Mouse (Mus musculus): Measurements from ENCODE around the gene Gm6164. TPM values are rescaled to one million over a fixed set of nuclear protein-coding genes. Genes with fewer than 3 reads are reported as not detected.
"Not testable (repeated sequence)": the region's sequence is repeated elsewhere in the genome, so short reads cannot be mapped to it uniquely, and the experiment has no call there.

The Gm6164 gene
- polyA plus RNA-seq (2016; fragmentation: Nextera tagmentation; extraction: Ambion mirVana) = not detected in 2 replicates

- no CpG with 5 or more reads among the region's 2 CpGs for WGBS
- DNase-seq (ENCODE audit: low spot score); H3K27ac ChIP-seq (replicated peaks); H3K9me3 ChIP-seq (replicated peaks); H3K4me1 ChIP-seq; H3K36me3 ChIP-seq; H3K4me3 ChIP-seq; H3K27me3 ChIP-seq (ENCODE audit: low read depth, poor library complexity, severe bottlenecking): not testable (repeated sequence)
Measured at GRCm38 (mm10) chr7:20205507-20205906, at the start of gene Gm6164. Gm6164 (minus strand) TSS chr7:20205607.

GRCm38 (mm10) chr7:20233728-20234127 is 28.3 kb upstream of the Gm6164 start, which contains the start of gene Gm4498:
Gm4498 (minus strand) TSS chr7:20233828.
- not testable (repeated sequence) for H3K9me3 ChIP-seq (replicated peaks); H3K27me3 ChIP-seq (ENCODE audit: low read depth, poor library complexity, severe bottlenecking); H3K4me1 ChIP-seq; H3K27ac ChIP-seq (replicated peaks); DNase-seq (ENCODE audit: low spot score); H3K4me3 ChIP-seq; H3K36me3 ChIP-seq
- WGBS = no CpG with 5 or more reads among the region's 2 CpGs

- H3K9me3 ChIP-seq (replicated peaks); H3K4me3 ChIP-seq; H3K27ac ChIP-seq (replicated peaks); DNase-seq (ENCODE audit: low spot score); H3K4me1 ChIP-seq; H3K36me3 ChIP-seq; H3K27me3 ChIP-seq (ENCODE audit: low read depth, poor library complexity, severe bottlenecking): not testable (repeated sequence)
- no CpG with 5 or more reads among the region's 3 CpGs for WGBS
Measured at GRCm38 (mm10) chr7:20193410-20193809, 12.0 kb downstream of the Gm6164 start, which contains the start of gene Vmn1r95. Vmn1r95 (plus strand) TSS chr7:20193710.

DNA sequence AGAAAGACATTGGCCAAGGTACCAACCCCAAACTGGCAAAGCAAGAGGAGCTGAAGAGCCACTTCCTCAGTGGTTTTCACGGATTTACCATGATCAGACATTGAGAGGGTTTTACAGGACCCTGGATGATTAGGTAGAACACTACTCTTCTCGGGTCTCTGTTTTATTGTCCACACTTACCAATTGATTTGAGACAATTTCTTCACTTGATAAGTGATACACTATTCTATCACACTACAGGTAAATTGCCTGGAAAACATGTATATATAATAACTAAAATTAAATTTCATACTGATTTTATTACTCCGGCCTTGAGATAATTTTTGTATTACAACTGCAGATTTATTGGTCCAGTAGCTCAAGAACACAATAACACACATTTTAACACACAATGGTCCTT is 37.1 kb downstream of the Gm6164 start, which contains the start of gene Vmn1r94:
Vmn1r94 (minus strand) TSS at position 101 of the 400 bp plus-strand sequence.
- not testable (repeated sequence) for H3K4me3 ChIP-seq; H3K27me3 ChIP-seq (ENCODE audit: low read depth, poor library complexity, severe bottlenecking); DNase-seq (ENCODE audit: low spot score); H3K4me1 ChIP-seq; H3K9me3 ChIP-seq (replicated peaks); H3K27ac ChIP-seq (replicated peaks); H3K36me3 ChIP-seq
- WGBS = no CpG with 5 or more reads among the region's 3 CpGs

Other genes starting within 250 kb of the Gm6164 start
- gene Ceacam20, start 240.2 kb downstream of the Gm6164 start, polyA plus RNA-seq (2016; fragmentation: Nextera tagmentation; extraction: Ambion mirVana) = not detected in 2 replicates
- gene Nlrp9b, start 214.1 kb downstream of the Gm6164 start, polyA plus RNA-seq (2016; fragmentation: Nextera tagmentation; extraction: Ambion mirVana) = not detected in 2 replicates
- not detected in 2 replicates for gene Vmn1r91, start 105.9 kb downstream of the Gm6164 start, polyA plus RNA-seq (2016; fragmentation: Nextera tagmentation; extraction: Ambion mirVana)
- gene Gm16442, start 83.0 kb downstream of the Gm6164 start, polyA plus RNA-seq (2016; fragmentation: Nextera tagmentation; extraction: Ambion mirVana) = not detected in 2 replicates
- not detected in 2 replicates for gene Vmn1r93, start 66.5 kb downstream of the Gm6164 start, polyA plus RNA-seq (2016; fragmentation: Nextera tagmentation; extraction: Ambion mirVana)
- gene Vmn1r94, start 37.2 kb downstream of the Gm6164 start, polyA plus RNA-seq (2016; fragmentation: Nextera tagmentation; extraction: Ambion mirVana) = not detected in 2 replicates
- not detected in 2 replicates for gene Vmn1r95, start 11.9 kb downstream of the Gm6164 start, polyA plus RNA-seq (2016; fragmentation: Nextera tagmentation; extraction: Ambion mirVana)
- not detected in 2 replicates for gene Gm4498, start 28.2 kb upstream of the Gm6164 start, polyA plus RNA-seq (2016; fragmentation: Nextera tagmentation; extraction: Ambion mirVana)
- not detected in 2 replicates for gene Gm5890, start 57.2 kb upstream of the Gm6164 start, polyA plus RNA-seq (2016; fragmentation: Nextera tagmentation; extraction: Ambion mirVana)
- not detected in 2 replicates for gene Gm4133, start 128.5 kb upstream of the Gm6164 start, polyA plus RNA-seq (2016; fragmentation: Nextera tagmentation; extraction: Ambion mirVana)
- not detected in 2 replicates for gene Gm5728, start 169.8 kb upstream of the Gm6164 start, polyA plus RNA-seq (2016; fragmentation: Nextera tagmentation; extraction: Ambion mirVana)
- not detected in 2 replicates for gene Vmn1r100, start 212.3 kb upstream of the Gm6164 start, polyA plus RNA-seq (2016; fragmentation: Nextera tagmentation; extraction: Ambion mirVana)
- gene Vmn1r101, start 237.0 kb upstream of the Gm6164 start, polyA plus RNA-seq (2016; fragmentation: Nextera tagmentation; extraction: Ambion mirVana) = not detected in 2 replicates